Mouse (Mus musculus) spleen, postnatal 36 days (tissue): ENCODE measurements around the gene Mettl13.

ENCODE experiments used
- DNase-seq, 2 experiments: peaks; one replicate each; pipeline ENCODE4 v3.0.0; 2022; ENCODE audit warnings: low spot score in 2 of 2, mixed read lengths in 1 of 2

The Mettl13 gene

DNA sequence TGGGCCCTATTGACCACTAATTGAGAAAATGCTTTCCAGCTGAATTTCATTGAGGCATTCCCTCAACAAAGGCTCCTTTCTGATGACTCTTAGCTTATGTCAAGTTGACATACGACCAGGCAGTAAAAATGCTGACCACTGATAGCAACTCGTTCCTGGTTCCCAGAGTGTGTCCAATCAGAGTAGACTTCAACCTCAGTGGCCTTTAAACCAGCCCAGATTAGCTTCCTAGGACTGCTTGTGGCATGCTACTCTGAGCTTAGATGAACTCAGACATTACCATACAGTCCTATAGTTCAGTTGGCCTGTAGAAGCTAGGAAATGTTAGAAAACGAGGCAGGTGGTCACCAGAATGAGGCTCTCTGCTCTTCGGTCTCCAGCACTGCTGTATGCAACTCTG is 16.0 kb downstream of the Mettl13 start:
- DNase-seq, result no peak

DNA sequence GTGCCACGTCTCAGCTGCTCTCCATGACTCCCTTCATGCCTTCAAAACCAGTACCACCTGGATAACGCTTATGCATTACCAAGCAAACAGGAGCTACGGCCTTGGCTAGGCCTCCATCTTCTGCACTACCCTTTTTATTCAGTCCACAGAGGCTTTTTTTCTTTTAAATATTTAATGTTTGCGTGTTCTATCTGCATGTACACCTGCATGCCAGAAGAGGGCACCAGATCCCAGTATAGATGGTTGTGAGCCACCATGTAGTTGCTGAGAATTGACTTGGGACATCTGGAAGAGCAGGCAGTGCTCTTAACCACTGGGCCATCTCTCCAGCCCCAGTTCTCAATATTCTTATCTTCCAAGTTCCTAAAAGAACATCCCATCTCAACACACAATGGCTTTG is 16.8 kb downstream of the Mettl13 start:
- DNase-seq, result no peak

DNA sequence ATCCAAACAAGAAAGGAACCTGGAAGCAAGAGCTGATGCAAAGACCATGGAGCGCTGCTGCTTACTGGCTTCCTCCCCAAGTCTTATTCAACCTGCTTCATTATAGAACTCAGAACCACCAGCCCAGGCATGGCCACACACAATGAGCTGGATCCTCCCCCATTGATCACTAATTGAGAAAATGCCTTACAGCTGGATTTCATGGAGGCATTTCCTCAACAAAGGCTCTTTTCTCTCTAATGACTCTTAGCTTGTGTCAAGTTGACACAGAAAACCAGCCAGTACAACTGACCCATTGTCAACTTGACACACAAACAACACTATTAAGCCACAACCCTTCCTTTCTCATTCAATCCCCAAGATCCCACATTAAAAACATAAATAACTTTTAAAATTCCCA is 17.7 kb downstream of the Mettl13 start:
- no peak for DNase-seq

DNA sequence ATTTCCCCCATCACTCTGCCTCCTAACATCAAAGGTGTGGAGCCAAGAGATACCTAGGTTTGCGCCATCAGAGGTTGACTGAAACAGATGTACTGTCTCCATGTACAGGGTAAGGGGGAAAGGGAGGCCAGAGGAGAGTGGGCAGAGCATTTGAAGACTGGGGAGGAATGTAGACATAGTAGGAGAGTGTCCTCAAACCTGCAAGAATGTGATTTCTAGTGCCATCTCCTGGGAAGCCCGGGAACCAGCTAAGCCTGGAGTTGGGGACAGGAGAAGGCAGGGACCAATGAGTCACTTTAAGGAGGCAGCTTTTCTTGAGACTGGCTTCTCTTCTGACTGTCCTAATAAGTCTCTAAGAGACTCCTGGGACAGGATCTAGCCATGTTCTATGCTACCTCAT is 18.7 kb downstream of the Mettl13 start:
- DNase-seq, result no peak

DNA sequence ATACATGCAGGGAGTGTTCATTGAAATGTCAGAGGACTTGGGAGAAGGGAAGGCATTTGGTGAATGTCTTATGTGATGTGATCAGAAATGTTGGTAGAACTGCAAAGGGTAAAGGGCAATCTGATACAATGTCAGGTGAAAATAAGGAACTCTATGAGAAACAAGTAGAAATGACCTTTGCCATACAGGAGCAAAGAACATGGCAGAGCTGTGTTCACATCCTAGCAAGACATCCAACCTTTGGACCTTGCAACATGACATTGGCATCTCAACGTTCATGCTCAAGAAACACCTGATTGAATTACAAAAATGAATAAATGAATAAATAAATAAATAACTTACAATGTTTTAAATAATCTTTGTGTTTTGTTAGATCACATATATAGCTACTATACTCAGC is 33.2 kb downstream of the Mettl13 start:
- no peak for DNase-seq

DNA sequence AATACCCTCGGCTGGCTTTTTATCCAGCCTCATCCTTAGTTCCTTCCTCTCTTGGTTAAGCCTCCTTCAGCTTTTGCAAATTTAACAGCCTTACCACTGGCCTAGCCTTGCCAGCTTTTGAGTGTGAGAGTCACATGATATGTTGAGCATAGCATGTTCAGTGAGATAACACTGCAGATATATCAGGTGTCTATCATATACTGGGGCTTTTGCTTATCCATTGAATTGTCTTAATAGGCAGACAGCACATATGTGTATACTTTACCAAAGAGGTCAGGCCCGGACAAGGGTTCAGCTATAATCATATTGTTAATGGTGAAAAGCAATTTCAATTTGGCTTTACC is 38.4 kb downstream of the Mettl13 start:
- DNase-seq, result no peak

DNA sequence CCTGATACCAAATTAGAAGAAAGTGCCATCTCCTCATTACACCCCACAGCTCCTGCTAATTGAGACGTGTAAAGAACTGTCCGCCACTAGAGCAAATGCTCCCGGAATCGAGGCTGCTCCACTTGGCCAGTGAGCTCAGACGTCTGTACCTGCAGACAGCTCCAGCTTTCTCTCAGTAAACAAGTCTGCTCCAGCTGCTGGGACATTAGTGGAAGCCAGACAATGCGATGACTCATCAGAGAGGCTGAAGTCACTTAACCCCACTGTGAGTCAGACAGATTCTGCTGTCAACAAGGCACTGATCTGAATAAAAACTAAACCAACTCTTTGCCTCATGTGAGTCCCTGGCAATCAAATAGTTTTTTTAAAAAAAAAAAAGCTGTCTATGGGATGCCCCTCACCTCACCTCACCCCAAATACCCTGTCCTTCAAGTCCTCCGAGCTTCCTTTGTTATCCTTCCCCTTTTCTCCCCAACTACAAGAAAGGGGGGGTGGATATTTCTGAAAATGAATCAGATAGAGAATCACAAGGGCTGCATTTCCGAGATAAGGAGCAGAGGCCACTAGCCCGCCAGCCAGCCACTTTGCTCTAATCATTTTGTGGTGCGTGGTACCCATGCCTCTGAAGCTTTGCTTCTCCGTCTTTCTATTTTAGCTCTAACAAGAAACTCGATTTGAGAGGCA is 38.9 kb downstream of the Mettl13 start:
- DNase-seq, result no peak

DNA sequence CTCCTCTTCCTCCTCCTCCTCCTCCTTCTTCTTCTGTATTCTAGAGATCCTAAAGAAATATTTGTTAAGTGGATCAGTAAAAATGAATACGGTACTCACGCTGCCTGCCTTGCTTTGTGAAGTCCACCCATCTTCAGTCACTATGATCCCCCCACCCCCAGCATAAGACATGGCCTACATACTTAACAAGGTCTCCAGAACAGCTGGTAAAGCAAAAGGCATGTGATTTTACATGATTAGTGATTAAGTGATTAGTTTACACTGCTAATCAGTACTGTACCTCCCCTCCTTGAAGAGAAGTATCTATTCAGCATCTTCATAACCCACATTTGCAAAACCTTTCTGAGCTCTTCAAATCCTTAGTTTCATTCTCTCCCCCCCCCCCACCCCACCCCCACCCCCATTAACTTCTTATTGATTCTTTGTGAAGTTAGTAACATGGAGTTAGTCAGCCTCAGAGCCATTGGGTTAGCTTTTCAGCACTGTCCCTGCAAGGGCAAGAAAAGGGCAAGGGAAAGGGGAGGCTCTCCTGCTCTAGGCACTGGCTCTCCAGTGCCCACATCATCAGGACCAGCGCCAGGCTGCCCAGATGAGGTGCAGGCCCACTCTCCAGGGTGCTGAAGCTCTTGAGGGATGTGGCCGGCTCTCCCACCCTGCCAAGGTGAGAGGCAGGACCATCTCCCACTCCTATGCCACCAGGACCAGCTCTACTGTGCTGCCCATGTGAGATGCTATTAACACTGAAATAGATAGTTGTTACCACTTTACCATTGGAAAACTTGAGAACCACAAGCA is 39.9 kb downstream of the Mettl13 start:
- DNase-seq, result no peak

DNA sequence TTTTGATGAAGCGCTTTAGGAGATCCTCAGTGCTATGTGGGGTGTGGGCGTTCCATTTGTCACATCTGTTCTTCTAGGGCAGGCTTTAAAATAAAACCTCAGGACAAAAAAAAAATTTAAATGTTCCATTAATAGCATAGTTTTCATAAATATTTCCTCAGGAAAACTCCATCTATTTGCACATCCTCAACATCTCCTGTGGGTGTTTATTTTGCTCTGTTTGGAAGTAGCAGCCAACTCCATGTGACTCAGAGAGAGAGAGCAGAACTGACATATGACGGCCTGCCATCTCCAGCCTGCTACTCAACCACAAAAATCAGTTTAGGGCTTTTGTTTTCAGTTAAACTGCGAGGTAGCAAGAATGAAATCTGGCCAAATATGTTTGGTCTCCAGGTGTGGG is 41.8 kb downstream of the Mettl13 start:
- no peak for DNase-seq

DNA sequence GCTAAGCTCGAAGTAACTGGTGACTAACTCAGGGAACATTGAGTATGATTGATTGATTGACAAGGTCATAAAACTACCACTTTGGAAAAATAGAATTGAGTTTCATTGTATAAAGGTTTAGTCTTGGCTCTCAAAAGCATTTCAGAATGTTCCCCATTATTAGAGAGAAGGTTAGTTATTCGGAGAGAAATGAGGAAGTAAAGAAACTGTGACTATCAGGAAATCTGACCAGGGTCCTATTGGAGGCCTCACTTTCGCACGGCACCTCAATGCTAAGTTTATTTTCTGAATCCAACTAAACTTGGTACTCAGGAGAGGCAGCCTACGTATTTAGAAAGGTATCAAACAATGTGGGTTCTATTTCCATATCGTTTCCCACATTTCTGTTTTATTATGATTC is 42.7 kb downstream of the Mettl13 start:
- no peak for DNase-seq
